Mouse (Mus musculus): Measurements from ENCODE around the gene Magi1.

Gene Magi1

GRCm38 (mm10) chr6:93728791-93729190 lies 554.9 kb downstream of the Magi1 start:
- no peak for DNase-seq (ENCODE audit: low read depth, low spot score)

- no peak for DNase-seq (ENCODE audit: low read depth, low spot score)
Measured at GRCm38 (mm10) chr6:93727630-93728178, 556.0 kb downstream of the Magi1 start.

GRCm38 (mm10) chr6:93726829-93727455 lies 556.8 kb downstream of the Magi1 start:
- DNase-seq (ENCODE audit: low read depth, low spot score) = peak; percentile 10

GRCm38 (mm10) chr6:93726121-93726520 lies 557.6 kb downstream of the Magi1 start:
- no peak for DNase-seq (ENCODE audit: low read depth, low spot score)

GRCm38 (mm10) chr6:93724749-93725148 lies 559.0 kb downstream of the Magi1 start:
- no peak for DNase-seq (ENCODE audit: low read depth, low spot score)

- DNase-seq (ENCODE audit: low read depth, low spot score) = no peak
Measured at GRCm38 (mm10) chr6:93723226-93723625, 560.5 kb downstream of the Magi1 start.

- no peak for DNase-seq (ENCODE audit: low read depth, low spot score)
Measured at GRCm38 (mm10) chr6:93719532-93719931, 564.2 kb downstream of the Magi1 start.

GRCm38 (mm10) chr6:93718385-93718784 lies 565.3 kb downstream of the Magi1 start:
- DNase-seq (ENCODE audit: low read depth, low spot score) = no peak

GRCm38 (mm10) chr6:93717826-93718375 lies 565.8 kb downstream of the Magi1 start:
- no peak for DNase-seq (ENCODE audit: low read depth, low spot score)

GRCm38 (mm10) chr6:93716686-93717625 lies 566.8 kb downstream of the Magi1 start:
- DNase-seq (ENCODE audit: low read depth, low spot score) = no peak

- DNase-seq (ENCODE audit: low read depth, low spot score) = no peak
Measured at GRCm38 (mm10) chr6:93715181-93716180, 568.2 kb downstream of the Magi1 start.

GRCm38 (mm10) chr6:93704350-93704749 lies 579.4 kb downstream of the Magi1 start:
- no peak for DNase-seq (ENCODE audit: low read depth, low spot score)

GRCm38 (mm10) chr6:93699436-93699835 lies 584.3 kb downstream of the Magi1 start:
- DNase-seq (ENCODE audit: low read depth, low spot score) = no peak

GRCm38 (mm10) chr6:93697956-93698355 lies 585.8 kb downstream of the Magi1 start:
- no peak for DNase-seq (ENCODE audit: low read depth, low spot score)

GRCm38 (mm10) chr6:93678766-93679165 lies 605.0 kb downstream of the Magi1 start:
- DNase-seq (ENCODE audit: low read depth, low spot score) = no peak

- DNase-seq (ENCODE audit: low read depth, low spot score) = no peak
Measured at GRCm38 (mm10) chr6:93666731-93667130, 617.0 kb downstream of the Magi1 start.

GRCm38 (mm10) chr6:93665056-93665805 lies 618.5 kb downstream of the Magi1 start:
- no peak for DNase-seq (ENCODE audit: low read depth, low spot score)

GRCm38 (mm10) chr6:93661139-93661538 lies 622.6 kb downstream of the Magi1 start:
- DNase-seq (ENCODE audit: low read depth, low spot score) = no peak

GRCm38 (mm10) chr6:93659534-93659933 lies 624.2 kb downstream of the Magi1 start:
- DNase-seq (ENCODE audit: low read depth, low spot score) = no peak
